Mouse (Mus musculus) embryonic facial prominence, embryonic 12.5 days (tissue): ENCODE data around the gene Pcdh7. TPM values are rescaled to one million over a fixed set of nuclear protein-coding genes. Genes with fewer than 3 reads are reported as not detected.
"Not testable (repeated sequence)": the region's sequence is repeated elsewhere in the genome, so short reads cannot be mapped to it uniquely, and the experiment has no call there.

Experiments used
- ATAC-seq: fragments of 200-750 bp; cut with Nextera tagmentation; 2 replicates; pipeline ENCODE4 v1.8.0; 2017; ENCODE audit not compliant: insufficient number of reproducible peaks, insufficient read depth, low FRiP score, low TSS enrichment
- H3K27ac ChIP-seq: fragments of 300-500 bp; sonication (generic); 2 replicates; pipeline ENCODE4 v1.5.1; 2016; ENCODE audit warnings: mild to moderate bottlenecking
- H3K27me3 ChIP-seq: fragments of 300-500 bp; sonication (generic); 2 replicates; pipeline ENCODE4 v1.6.1; 2016; ENCODE audit warnings: mild to moderate bottlenecking, moderate library complexity
- H3K36me3 ChIP-seq: fragments of 300-500 bp; sonication (generic); 2 replicates; pipeline ENCODE4 v1.6.1; 2016; ENCODE audit warnings: mild to moderate bottlenecking
- H3K4me1 ChIP-seq: fragments of 300-500 bp; sonication (generic); 2 replicates; pipeline ENCODE4 v1.6.1; 2016
- H3K4me2 ChIP-seq: fragments of 300-500 bp; sonication (generic); replicated peaks from 2 replicates; pipeline ENCODE4 v1.6.1; 2016; ENCODE audit warnings: mild to moderate bottlenecking, moderate library complexity
- H3K4me3 ChIP-seq: fragments of 300-500 bp; sonication (generic); 2 replicates; pipeline ENCODE4 v1.5.1; 2016; ENCODE audit warnings: mild to moderate bottlenecking
- H3K9ac ChIP-seq: fragments of 300-500 bp; sonication (generic); 2 replicates; pipeline ENCODE4 v1.6.1; 2016; ENCODE audit warnings: mild to moderate bottlenecking, moderate library complexity
- H3K9me3 ChIP-seq: fragments of 300-500 bp; sonication (generic); 2 replicates; pipeline ENCODE4 v1.6.1; 2016; ENCODE audit warnings: mild to moderate bottlenecking, moderate library complexity
- WGBS: fragments of 180-500 bp; shearing (Covaris S2); methylation state at CpG from one replicate; pipeline ENCODE4 v1.1.7; 2016; 5-methylcytosine and 5-hydroxymethylcytosine counted together
- polyA plus RNA-seq: library from polyadenylated mRNA; unstranded; fragments of >200 nt; fragmentation: Nextera tagmentation; extraction: Ambion mirVana; gene quantifications from 2 replicates; pipeline ENCODE4 v1.2.1, GENCODE M21; 2016

Gene Pcdh7
- polyA plus RNA-seq, 1 experiment from 2014 or later, result 14.9 TPM

DNA sequence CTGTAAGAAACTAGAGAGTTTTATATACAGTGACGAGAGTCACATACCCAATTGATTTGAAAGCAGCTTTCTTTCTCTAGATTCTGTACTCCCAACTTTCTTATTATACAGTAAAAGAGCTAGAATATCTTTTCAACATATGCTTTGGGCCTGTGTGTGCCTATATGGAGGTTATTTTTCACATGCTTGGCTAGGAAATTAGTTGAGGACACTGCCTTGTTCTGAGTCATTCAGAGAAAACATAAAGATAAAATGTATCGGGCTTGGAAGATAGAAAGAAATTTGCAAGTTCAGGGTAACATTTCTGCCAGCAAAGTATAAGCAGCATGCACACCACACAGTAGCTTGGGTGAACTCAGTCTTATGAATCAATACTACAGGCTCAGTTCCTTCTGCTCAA is 364.5 kb downstream of the Pcdh7 start:
- Histone ChIP-seq H3K27ac (no peak overlapping the region), H3K36me3 (no peaks in the 10 kb centered on the region), H3K9me3 (no peaks in the 10 kb centered on the region), H3K27me3 (no peaks in the 10 kb centered on the region), H3K4me3 (no peak overlapping the region), H3K4me2 (no peak overlapping the region), H3K4me1 (no peaks in the 10 kb centered on the region), H3K9ac (no peak overlapping the region)
- no peak for ATAC-seq
- WGBS, result 85% methylated on average over 2 of the region's 2 CpGs

DNA sequence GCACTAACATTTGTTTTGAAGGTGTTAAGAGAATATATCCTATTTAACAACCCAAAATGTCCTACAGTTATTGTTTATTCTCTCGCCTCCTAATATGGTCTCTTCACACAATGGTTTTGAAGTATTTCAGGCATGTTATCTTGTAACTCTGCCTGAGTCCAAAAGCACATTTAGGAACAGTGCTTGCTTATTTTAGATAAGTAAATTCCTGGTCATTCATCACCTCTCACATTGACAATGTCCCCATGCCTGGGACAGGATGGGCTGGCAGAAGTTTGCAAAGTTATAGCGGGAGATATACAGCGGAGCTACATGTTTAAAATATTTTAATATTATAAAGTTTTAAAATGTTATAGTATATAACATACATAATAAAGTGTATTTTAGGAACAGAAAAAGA is 365.3 kb downstream of the Pcdh7 start:
- no peak overlapping the region for H3K4me2 ChIP-seq
- H3K4me1 ChIP-seq, result no peaks in the 10 kb centered on the region
- no peak overlapping the region for H3K4me3 ChIP-seq
- H3K36me3 ChIP-seq, result no peaks in the 10 kb centered on the region
- H3K9me3 ChIP-seq, result no peaks in the 10 kb centered on the region
- no peak for ATAC-seq
- no peaks in the 10 kb centered on the region for H3K27me3 ChIP-seq
- no peak overlapping the region for H3K27ac ChIP-seq
- WGBS, result 87% methylated on average over 3 of the region's 3 CpGs
- no peak overlapping the region for H3K9ac ChIP-seq

DNA sequence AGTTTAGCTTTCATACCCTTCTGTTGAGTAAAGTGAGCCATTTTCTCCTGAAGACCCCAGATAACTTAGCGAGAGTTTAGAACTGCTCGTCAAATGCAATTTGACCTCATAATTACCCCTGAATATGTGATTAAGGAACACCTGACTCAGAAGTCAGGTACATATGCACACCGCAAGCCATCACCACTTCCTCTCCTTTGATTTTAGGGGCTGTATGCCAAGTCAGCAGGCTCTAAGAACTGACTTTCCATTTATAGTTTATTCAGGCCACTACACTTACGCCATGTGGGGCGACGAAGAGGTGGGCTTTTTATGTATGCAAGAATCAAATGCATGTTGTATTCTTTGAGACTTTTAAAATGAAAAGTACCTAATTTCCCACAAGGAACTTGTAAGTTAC is 366.2 kb downstream of the Pcdh7 start:
- ATAC-seq, result no peak
- Histone ChIP-seq H3K27ac (no peak overlapping the region), H3K9me3 (no peaks in the 10 kb centered on the region), H3K27me3 (no peaks in the 10 kb centered on the region), H3K4me2 (no peak overlapping the region), H3K36me3 (no peaks in the 10 kb centered on the region), H3K9ac (no peak overlapping the region), H3K4me3 (no peak overlapping the region), H3K4me1 (no peaks in the 10 kb centered on the region)
- WGBS, result 62% methylated on average over 6 of the region's 6 CpGs

DNA sequence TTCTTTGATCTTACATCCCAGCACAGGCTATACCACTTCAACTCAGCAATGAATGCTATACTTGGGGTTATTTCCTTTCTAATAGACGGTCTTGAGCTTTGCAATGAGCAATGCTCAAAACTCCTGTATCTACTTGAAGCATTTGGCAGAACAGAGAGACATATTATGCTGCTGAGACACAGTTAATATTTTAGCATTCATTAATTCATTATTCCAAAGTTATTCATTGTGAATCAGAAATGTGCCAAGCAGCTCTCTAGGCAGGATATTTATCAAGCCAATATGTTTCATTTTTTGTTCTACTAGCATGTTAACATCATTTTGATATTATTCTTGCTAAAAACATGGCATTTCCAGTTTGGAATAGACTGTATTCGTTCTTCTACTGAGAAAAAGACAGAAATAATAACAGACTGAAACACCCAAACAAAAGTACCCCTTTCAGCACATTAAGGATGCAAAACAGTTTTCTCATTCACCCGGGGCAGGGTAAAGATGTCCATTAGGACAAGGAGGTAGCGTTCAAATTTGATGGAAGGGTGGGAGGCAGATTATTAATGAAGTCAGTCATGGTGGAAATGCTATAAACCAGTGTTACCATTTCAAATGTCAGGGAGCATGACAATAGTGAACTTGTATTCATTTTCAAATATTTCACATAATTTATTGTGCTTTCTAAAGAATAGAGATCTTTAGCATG is 391.0 kb downstream of the Pcdh7 start:
- no peak overlapping the region for H3K4me3 ChIP-seq
- no peak overlapping the region for H3K4me2 ChIP-seq
- WGBS, result 85% methylated on average over 4 of the region's 4 CpGs
- no peaks in the 10 kb centered on the region for H3K4me1 ChIP-seq
- no peak for ATAC-seq
- H3K27ac ChIP-seq, result no peak overlapping the region
- H3K9me3 ChIP-seq, result no peaks in the 10 kb centered on the region
- no peaks in the 10 kb centered on the region for H3K36me3 ChIP-seq
- no peak overlapping the region for H3K9ac ChIP-seq
- no peaks in the 10 kb centered on the region for H3K27me3 ChIP-seq

DNA sequence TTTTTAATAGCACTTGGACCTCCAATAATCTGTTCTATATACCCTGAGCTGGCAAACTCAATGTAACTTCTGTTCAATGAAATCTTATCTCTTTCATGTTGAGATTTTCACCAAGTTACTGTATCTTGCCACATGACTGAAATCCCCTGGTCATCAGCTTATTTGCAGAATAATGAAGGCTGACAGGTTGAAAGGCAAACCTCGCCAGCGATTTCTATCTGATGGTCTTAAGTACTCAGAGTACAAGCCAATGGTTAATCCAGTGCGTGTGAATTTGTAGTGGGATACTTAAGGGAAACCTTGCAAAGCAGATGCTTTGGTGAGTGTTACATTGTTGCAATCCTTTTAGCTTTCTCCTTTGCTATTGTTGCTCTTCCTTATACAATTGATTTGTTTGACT is 398.3 kb downstream of the Pcdh7 start:
- no peak for ATAC-seq
- WGBS, result 49% methylated on average over 3 of the region's 3 CpGs
- H3K4me1 ChIP-seq, result no peaks in the 10 kb centered on the region
- H3K4me3 ChIP-seq, result no peak overlapping the region
- H3K9ac ChIP-seq, result no peak overlapping the region
- no peaks in the 10 kb centered on the region for H3K27me3 ChIP-seq
- H3K4me2 ChIP-seq, result no peak overlapping the region
- H3K9me3 ChIP-seq, result no peaks in the 10 kb centered on the region
- no peak overlapping the region for H3K27ac ChIP-seq
- H3K36me3 ChIP-seq, result no peaks in the 10 kb centered on the region

DNA sequence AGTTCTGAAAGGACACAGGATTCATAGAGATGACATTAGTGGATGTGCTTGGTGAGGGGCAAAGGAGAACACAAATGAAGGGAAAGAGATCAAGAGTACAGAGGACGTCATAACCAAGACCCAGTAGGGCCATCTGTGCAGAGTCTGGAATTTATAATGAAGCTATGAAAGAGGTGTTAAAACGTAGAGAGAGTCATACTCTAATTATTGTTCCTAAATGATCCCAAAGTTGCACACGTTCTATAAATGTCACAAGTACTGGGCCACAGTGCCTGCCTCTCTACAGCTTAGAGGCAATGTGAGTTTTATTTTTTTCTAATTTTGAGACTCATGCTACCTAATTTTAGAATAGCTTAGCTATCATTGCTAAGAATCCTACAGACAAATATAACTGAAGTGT is 400.1 kb downstream of the Pcdh7 start:
- H3K4me2 ChIP-seq, result no peak overlapping the region
- no peaks in the 10 kb centered on the region for H3K36me3 ChIP-seq
- no peaks in the 10 kb centered on the region for H3K27me3 ChIP-seq
- no peak overlapping the region for H3K27ac ChIP-seq
- no peak overlapping the region for H3K9ac ChIP-seq
- no peak overlapping the region for H3K4me3 ChIP-seq
- WGBS, result 67% methylated on average over 3 of the region's 3 CpGs
- no peaks in the 10 kb centered on the region for H3K4me1 ChIP-seq
- H3K9me3 ChIP-seq, result no peaks in the 10 kb centered on the region
- no peak for ATAC-seq

DNA sequence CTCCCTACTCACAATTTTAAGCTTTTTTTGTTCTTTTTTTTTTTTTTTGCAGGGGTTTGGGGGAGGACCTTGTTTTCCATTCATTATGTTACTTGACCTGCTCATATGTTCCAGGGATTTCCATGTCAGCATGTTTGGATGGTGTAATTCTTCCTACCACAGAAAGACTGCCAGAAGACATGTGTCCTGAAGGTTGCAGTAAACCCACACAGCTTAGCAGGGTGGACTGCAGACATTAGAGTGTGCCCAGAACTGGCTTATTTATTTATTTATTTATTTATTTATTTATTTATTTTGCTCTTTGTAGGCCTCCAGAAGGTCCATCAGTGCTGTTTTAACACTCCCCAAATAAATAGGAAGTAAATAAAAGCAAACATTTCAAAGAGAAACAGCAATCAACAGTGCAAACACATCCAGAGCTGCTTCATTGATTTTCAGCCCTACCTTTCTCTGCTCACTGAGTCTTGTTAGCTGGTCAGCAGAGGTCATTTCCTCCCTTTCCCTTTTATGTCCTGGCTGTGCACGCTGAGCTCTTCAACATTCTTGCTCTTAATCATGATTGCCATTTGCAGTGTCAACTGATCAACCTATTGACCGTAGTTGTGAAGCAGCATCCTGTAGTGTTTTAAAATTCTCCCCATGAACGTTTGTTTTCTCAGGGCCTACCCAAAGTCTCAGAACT is 401.3 kb downstream of the Pcdh7 start:
- H3K9me3 ChIP-seq, result no peaks in the 10 kb centered on the region
- no peak overlapping the region for H3K4me3 ChIP-seq
- H3K9ac ChIP-seq, result no peak overlapping the region
- no peak for ATAC-seq
- H3K4me2 ChIP-seq, result no peak overlapping the region
- no peaks in the 10 kb centered on the region for H3K4me1 ChIP-seq
- no peaks in the 10 kb centered on the region for H3K27me3 ChIP-seq
- no peaks in the 10 kb centered on the region for H3K36me3 ChIP-seq
- WGBS, result 15% methylated on average over 3 of the region's 3 CpGs
- no peak overlapping the region for H3K27ac ChIP-seq

DNA sequence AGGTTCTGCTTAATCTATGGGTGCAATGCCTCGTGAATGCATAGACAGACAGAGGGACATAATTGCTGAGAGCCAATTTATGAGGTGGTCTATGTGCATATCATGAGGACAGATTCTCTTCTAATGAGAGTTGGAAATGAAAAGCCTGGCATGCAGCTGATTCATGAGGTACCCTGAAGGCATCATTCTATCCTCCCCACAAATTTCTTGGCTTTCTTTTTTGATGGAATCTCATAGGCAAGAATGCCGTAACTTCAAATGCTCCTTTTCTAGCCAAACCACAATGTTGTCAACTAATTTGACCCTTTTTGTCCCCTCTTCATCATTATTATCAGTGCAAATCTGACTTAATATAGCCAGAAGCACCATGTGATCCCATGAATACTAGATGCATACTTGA is 426.1 kb downstream of the Pcdh7 start:
- no peaks in the 10 kb centered on the region for H3K9me3 ChIP-seq
- H3K9ac ChIP-seq, result no peak overlapping the region
- no peak overlapping the region for H3K27ac ChIP-seq
- no peak for ATAC-seq
- H3K4me1 ChIP-seq, result no peaks in the 10 kb centered on the region
- WGBS, result 72% methylated on average over 2 of the region's 2 CpGs
- no peak overlapping the region for H3K4me3 ChIP-seq
- no peak overlapping the region for H3K4me2 ChIP-seq
- H3K27me3 ChIP-seq, result no peaks in the 10 kb centered on the region
- no peaks in the 10 kb centered on the region for H3K36me3 ChIP-seq

DNA sequence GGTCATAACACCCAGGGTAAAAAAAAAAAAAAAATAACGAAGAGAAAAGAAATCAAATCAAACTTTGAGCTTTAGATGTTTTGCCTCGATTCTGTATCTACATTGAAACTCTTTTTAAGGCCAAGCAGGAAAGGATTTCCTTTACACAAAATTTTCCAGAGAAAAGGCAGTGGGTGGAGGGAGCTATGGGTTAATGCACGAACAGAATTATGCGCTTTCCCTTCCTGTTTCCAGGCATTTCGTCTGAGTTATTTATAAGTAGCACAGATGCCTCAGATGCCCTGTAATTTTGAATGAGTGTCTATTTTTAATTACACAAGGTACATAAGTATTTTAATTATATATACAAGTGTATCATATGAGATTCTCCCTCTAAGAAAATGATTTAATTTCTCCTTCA is 436.2 kb downstream of the Pcdh7 start:
- Histone ChIP-seq H3K27me3 (no peaks in the 10 kb centered on the region), H3K4me1 (no peaks in the 10 kb centered on the region), H3K9ac (no peak overlapping the region), H3K27ac (no peak overlapping the region), H3K36me3 (no peaks in the 10 kb centered on the region), H3K4me3 (no peak overlapping the region), H3K9me3 (no peaks in the 10 kb centered on the region), H3K4me2 (no peak overlapping the region)
- 60% methylated on average over 5 of the region's 5 CpGs for WGBS
- no peak for ATAC-seq

DNA sequence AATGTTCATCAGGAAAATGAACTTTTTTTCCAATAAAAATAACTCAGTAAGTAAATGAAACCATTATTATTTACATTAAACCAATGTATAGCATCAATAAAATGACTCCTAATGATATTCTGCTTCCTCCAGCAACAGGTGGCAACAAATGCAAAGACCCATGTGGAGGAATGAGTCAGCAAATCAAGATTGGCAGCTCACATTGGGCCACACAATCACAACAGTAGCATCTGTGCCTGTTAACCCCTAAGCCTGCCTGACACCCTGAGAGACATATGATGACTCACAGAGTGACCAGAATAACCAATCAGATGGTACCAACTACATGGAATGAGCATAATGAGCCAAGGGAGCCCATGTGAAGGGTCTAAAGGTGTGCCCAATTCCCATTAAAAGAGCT is 454.5 kb downstream of the Pcdh7 start:
- H3K27ac ChIP-seq, result no peak overlapping the region
- H3K36me3 ChIP-seq, result no peaks in the 10 kb centered on the region
- no peak overlapping the region for H3K4me3 ChIP-seq
- ATAC-seq, result no peak
- no peaks in the 10 kb centered on the region for H3K9me3 ChIP-seq
- H3K4me1 ChIP-seq, result no peaks in the 10 kb centered on the region; the same call in 1 of the 2 replicates
- H3K27me3 ChIP-seq, result no peaks in the 10 kb centered on the region
- H3K9ac ChIP-seq, result no peak overlapping the region
- H3K4me2 ChIP-seq, result no peak overlapping the region

DNA sequence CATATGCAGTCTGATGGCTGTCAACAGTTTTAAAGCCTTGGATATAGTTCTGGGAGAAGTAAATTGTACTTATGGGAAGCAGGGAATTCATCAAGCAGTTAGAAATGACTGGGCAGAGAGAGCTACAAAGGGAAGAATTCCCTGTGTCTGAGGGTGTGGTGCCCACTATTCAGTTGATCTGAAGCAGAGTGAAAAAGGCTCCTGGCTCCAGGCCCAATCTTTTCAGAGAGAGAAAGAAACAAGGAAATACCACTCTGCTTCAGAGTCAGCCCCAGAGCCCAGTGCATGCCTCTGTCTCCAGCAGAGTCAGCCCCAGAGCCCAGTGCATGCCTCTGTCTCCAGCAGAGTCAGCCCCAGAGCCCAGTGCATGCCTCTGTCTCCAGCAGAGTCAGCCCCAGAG is 456.6 kb downstream of the Pcdh7 start:
- H3K9ac ChIP-seq, H3K4me1 ChIP-seq, H3K4me2 ChIP-seq, H3K36me3 ChIP-seq, ATAC-seq, H3K4me3 ChIP-seq, H3K9me3 ChIP-seq, H3K27ac ChIP-seq, H3K27me3 ChIP-seq: not testable (repeated sequence)

DNA sequence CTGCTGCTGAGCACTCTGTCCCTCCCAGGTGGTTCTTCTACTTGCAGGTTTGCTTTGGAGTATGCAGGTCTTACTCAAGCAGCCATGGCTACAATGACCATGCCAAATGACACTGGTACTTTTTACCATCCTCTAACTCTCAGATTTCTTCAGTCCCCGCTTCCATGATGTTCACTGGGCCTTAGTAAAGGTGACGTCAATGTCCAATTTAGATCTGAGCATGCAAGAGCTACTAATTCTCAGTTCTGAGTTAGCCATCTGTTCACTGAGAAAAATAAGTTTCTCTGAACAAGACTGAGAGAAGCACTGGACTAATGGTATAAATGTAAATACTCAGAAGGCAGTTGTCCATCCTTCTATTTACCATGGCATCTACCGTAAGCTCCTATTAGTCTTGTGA is 457.8 kb downstream of the Pcdh7 start:
- Histone ChIP-seq H3K27me3 (no peaks in the 10 kb centered on the region), H3K4me1 (no peaks in the 10 kb centered on the region; the same call in 1 of the 2 replicates), H3K4me3 (no peak overlapping the region), H3K4me2 (no peak overlapping the region), H3K9me3 (no peaks in the 10 kb centered on the region), H3K36me3 (no peaks in the 10 kb centered on the region), H3K9ac (no peak overlapping the region), H3K27ac (no peak overlapping the region)
- WGBS, result 94% methylated on average over 3 of the region's 3 CpGs
- no peak for ATAC-seq
